Mouse (Mus musculus) heart, embryonic 13.5 days (tissue): ENCODE measurements around the gene Slc9a3r2. TPM values are rescaled to one million over a fixed set of nuclear protein-coding genes. Genes with fewer than 3 reads are reported as not detected.

ENCODE experiments used
- ATAC-seq: fragments of 200-750 bp; cut with Nextera tagmentation; 2 replicates; pipeline ENCODE4 v1.8.0; 2017; ENCODE audit warnings: moderate TSS enrichment; ENCODE audit not compliant: insufficient number of reproducible peaks, low FRiP score, low TSS enrichment; ENCODE audit errors: extremely low read depth
- H3K27ac ChIP-seq: fragments of 300-500 bp; sonication (generic); replicated peaks from 2 replicates; pipeline ENCODE4 v1.5.1; 2015; ENCODE audit warnings: moderate library complexity, mild to moderate bottlenecking, inconsistent platforms
- H3K27me3 ChIP-seq: fragments of 300-500 bp; sonication (generic); replicated peaks from 2 replicates; pipeline ENCODE4 v1.6.1; 2015; ENCODE audit warnings: mild to moderate bottlenecking, inconsistent platforms
- H3K36me3 ChIP-seq: fragments of 300-500 bp; sonication (generic); 2 replicates; pipeline ENCODE4 v1.6.1; 2015; ENCODE audit warnings: mild to moderate bottlenecking, inconsistent platforms
- H3K4me1 ChIP-seq: fragments of 300-500 bp; sonication (generic); 2 replicates; pipeline ENCODE4 v1.6.1; 2015; ENCODE audit warnings: inconsistent platforms
- H3K4me2 ChIP-seq: fragments of 300-500 bp; sonication (generic); 2 replicates; pipeline ENCODE4 v1.6.1; 2015; ENCODE audit warnings: inconsistent platforms, mild to moderate bottlenecking, moderate library complexity
- H3K4me3 ChIP-seq: fragments of 300-500 bp; sonication (generic); 2 replicates; pipeline ENCODE4 v1.5.1; 2015; ENCODE audit warnings: moderate library complexity, mild to moderate bottlenecking, inconsistent platforms
- H3K9ac ChIP-seq: fragments of 300-500 bp; sonication (generic); 2 replicates; pipeline ENCODE4 v1.6.1; 2015; ENCODE audit warnings: inconsistent platforms, mild to moderate bottlenecking, moderate library complexity
- H3K9me3 ChIP-seq: fragments of 300-500 bp; sonication (generic); 2 replicates; pipeline ENCODE4 v1.6.1; 2016; ENCODE audit warnings: inconsistent platforms
- WGBS: fragments of 180-500 bp; shearing (Covaris S2); methylation state at CpG from one replicate; pipeline ENCODE4 v1.1.7; 2015; ENCODE audit warnings: mixed read lengths; 5-methylcytosine and 5-hydroxymethylcytosine counted together
- polyA plus RNA-seq: library from polyadenylated mRNA; unstranded; fragments of >200 nt; fragmentation: Nextera tagmentation; extraction: Ambion mirVana; gene quantifications from 2 replicates; pipeline ENCODE4 v1.2.1, GENCODE M21; 2015

The Slc9a3r2 gene
- polyA plus RNA-seq, 1 experiment from 2014 or later, result 46.8 TPM

- 0 out of 2 replicates have a peak, but pooled peaks have one; percentile 15 for ATAC-seq
- 60% methylated on average over 9 of the region's 9 CpGs for WGBS
- Histone ChIP-seq H3K9ac (peak overlapping the region; percentile 38), H3K4me3 (peak overlapping the region; percentile 12), H3K9me3 (no peaks in the 10 kb centered on the region), H3K4me2 (peak overlapping the region; percentile 49), H3K27me3 (peaks cover 48% of the 10 kb centered on the region), H3K27ac (peak overlapping the region; percentile 87), H3K36me3 (peaks cover 29% of the 10 kb centered on the region), H3K4me1 (peaks cover 56% of the 10 kb centered on the region)
Measured at GRCm38 (mm10) chr17:24644875-24645721, 5.0 kb downstream of the Slc9a3r2 start.

GRCm38 (mm10) chr17:24644030-24644715 lies 6.0 kb downstream of the Slc9a3r2 start:
- H3K9me3 ChIP-seq, result no peaks in the 10 kb centered on the region
- peaks cover 38% of the 10 kb centered on the region for H3K36me3 ChIP-seq
- H3K27me3 ChIP-seq, result peaks cover 45% of the 10 kb centered on the region
- H3K4me3 ChIP-seq, result peak overlapping the region; percentile 12
- ATAC-seq, result no peak
- H3K4me1 ChIP-seq, result peaks cover 58% of the 10 kb centered on the region
- H3K9ac ChIP-seq, result peak overlapping the region; percentile 38
- WGBS, result 34% methylated on average over 7 of the region's 7 CpGs
- H3K27ac ChIP-seq, result peak overlapping the region; percentile 87
- H3K4me2 ChIP-seq, result peak overlapping the region; percentile 49

GRCm38 (mm10) chr17:24642791-24643343 lies 7.3 kb downstream of the Slc9a3r2 start:
- H3K27ac ChIP-seq, result no peak overlapping the region
- H3K9me3 ChIP-seq, result no peaks in the 10 kb centered on the region
- 71% methylated on average over 6 of the region's 6 CpGs for WGBS
- no peak overlapping the region for H3K9ac ChIP-seq
- no peak for ATAC-seq
- H3K4me3 ChIP-seq, result no peak overlapping the region
- peaks cover 48% of the 10 kb centered on the region for H3K36me3 ChIP-seq
- peaks cover 48% of the 10 kb centered on the region for H3K27me3 ChIP-seq
- no peak overlapping the region for H3K4me2 ChIP-seq
- H3K4me1 ChIP-seq, result peaks cover 57% of the 10 kb centered on the region

GRCm38 (mm10) chr17:24641944-24642343 lies 8.2 kb downstream of the Slc9a3r2 start:
- peaks cover 49% of the 10 kb centered on the region for H3K27me3 ChIP-seq
- peaks cover 56% of the 10 kb centered on the region for H3K4me1 ChIP-seq
- 82% methylated on average over 14 of the region's 14 CpGs for WGBS
- peaks cover 48% of the 10 kb centered on the region for H3K36me3 ChIP-seq
- ATAC-seq, result no peak
- no peak overlapping the region for H3K9ac ChIP-seq
- H3K4me3 ChIP-seq, result no peak overlapping the region
- no peak overlapping the region for H3K4me2 ChIP-seq
- H3K9me3 ChIP-seq, result no peaks in the 10 kb centered on the region
- no peak overlapping the region for H3K27ac ChIP-seq

- Histone ChIP-seq H3K4me1 (peaks cover 57% of the 10 kb centered on the region), H3K27ac (0 out of 2 replicates have a peak overlapping the region, but pooled peaks have one; percentile 68)
Measured at GRCm38 (mm10) chr17:24640581-24640980, 9.5 kb downstream of the Slc9a3r2 start.

GRCm38 (mm10) chr17:24640119-24640518 lies 10.0 kb downstream of the Slc9a3r2 start:
- Histone ChIP-seq H3K27ac (peak overlapping the region; percentile 68), H3K9me3 (no peaks in the 10 kb centered on the region), H3K36me3 (peaks cover 48% of the 10 kb centered on the region), H3K9ac (0 out of 2 replicates have a peak overlapping the region, but pooled peaks have one; percentile 8), H3K4me2 (no peak overlapping the region), H3K4me1 (peaks cover 57% of the 10 kb centered on the region), H3K27me3 (peaks cover 61% of the 10 kb centered on the region), H3K4me3 (no peak overlapping the region)
- no peak for ATAC-seq
- 87% methylated on average over 7 of the region's 7 CpGs for WGBS

More at GRCm38 (mm10) chr17:24640581-24640980, 9.5 kb downstream of the Slc9a3r2 start:
- no peak overlapping the region for H3K4me3 ChIP-seq
- WGBS, result 90% methylated on average over 15 of the region's 15 CpGs
- peaks cover 48% of the 10 kb centered on the region for H3K36me3 ChIP-seq
- no peak overlapping the region for H3K4me2 ChIP-seq
- no peak overlapping the region for H3K9ac ChIP-seq
- H3K27me3 ChIP-seq, result peaks cover 56% of the 10 kb centered on the region
- ATAC-seq, result no peak
- no peaks in the 10 kb centered on the region for H3K9me3 ChIP-seq

- peaks cover 57% of the 10 kb centered on the region for H3K4me1 ChIP-seq
- peaks cover 66% of the 10 kb centered on the region for H3K27me3 ChIP-seq
- no peak for ATAC-seq
- no peak overlapping the region for H3K4me2 ChIP-seq
- H3K36me3 ChIP-seq, result peaks cover 48% of the 10 kb centered on the region
- WGBS, result 47% methylated on average over 5 of the region's 5 CpGs
- H3K4me3 ChIP-seq, result no peak overlapping the region
- 0 out of 2 replicates have a peak overlapping the region, but pooled peaks have one; percentile 8 for H3K9ac ChIP-seq
- H3K9me3 ChIP-seq, result no peaks in the 10 kb centered on the region
- peak overlapping the region; percentile 68 for H3K27ac ChIP-seq
Measured at GRCm38 (mm10) chr17:24639571-24639988, 10.5 kb downstream of the Slc9a3r2 start.

- ATAC-seq, result no peak
- H3K4me1 ChIP-seq, result peaks cover 51% of the 10 kb centered on the region
Measured at GRCm38 (mm10) chr17:24638840-24639239, 11.3 kb downstream of the Slc9a3r2 start.

GRCm38 (mm10) chr17:24638214-24638613 lies 11.9 kb downstream of the Slc9a3r2 start:
- WGBS, result 74% methylated on average over 4 of the region's 4 CpGs
- no peak for ATAC-seq
- Histone ChIP-seq H3K9ac (no peak overlapping the region), H3K27me3 (peaks cover 72% of the 10 kb centered on the region), H3K4me3 (no peak overlapping the region), H3K27ac (peak overlapping the region; percentile 68), H3K4me1 (peaks cover 52% of the 10 kb centered on the region), H3K9me3 (no peaks in the 10 kb centered on the region), H3K4me2 (no peak overlapping the region), H3K36me3 (peaks cover 46% of the 10 kb centered on the region)

More at GRCm38 (mm10) chr17:24638840-24639239, 11.3 kb downstream of the Slc9a3r2 start:
- Histone ChIP-seq H3K9ac (no peak overlapping the region), H3K4me2 (no peak overlapping the region), H3K4me3 (no peak overlapping the region), H3K36me3 (peaks cover 48% of the 10 kb centered on the region), H3K27me3 (peaks cover 73% of the 10 kb centered on the region), H3K9me3 (no peaks in the 10 kb centered on the region), H3K27ac (peak overlapping the region; percentile 68)
- 61% methylated on average over 9 of the region's 9 CpGs for WGBS

- H3K9ac ChIP-seq, result 0 out of 2 replicates have a peak overlapping the region, but pooled peaks have one; percentile 14
- no peak for ATAC-seq
- H3K36me3 ChIP-seq, result peaks cover 34% of the 10 kb centered on the region
- peaks cover 59% of the 10 kb centered on the region for H3K4me1 ChIP-seq
- H3K27ac ChIP-seq, result no peak overlapping the region
- no peak overlapping the region for H3K4me2 ChIP-seq
- 56% methylated on average over 5 of the region's 5 CpGs for WGBS
- H3K9me3 ChIP-seq, result no peaks in the 10 kb centered on the region
- peaks cover 59% of the 10 kb centered on the region for H3K27me3 ChIP-seq
- no peak overlapping the region for H3K4me3 ChIP-seq
Measured at GRCm38 (mm10) chr17:24636781-24637481, 13.2 kb downstream of the Slc9a3r2 start.
